Mouse (Mus musculus): Measurements from ENCODE around the gene Rab3a.

DNA sequence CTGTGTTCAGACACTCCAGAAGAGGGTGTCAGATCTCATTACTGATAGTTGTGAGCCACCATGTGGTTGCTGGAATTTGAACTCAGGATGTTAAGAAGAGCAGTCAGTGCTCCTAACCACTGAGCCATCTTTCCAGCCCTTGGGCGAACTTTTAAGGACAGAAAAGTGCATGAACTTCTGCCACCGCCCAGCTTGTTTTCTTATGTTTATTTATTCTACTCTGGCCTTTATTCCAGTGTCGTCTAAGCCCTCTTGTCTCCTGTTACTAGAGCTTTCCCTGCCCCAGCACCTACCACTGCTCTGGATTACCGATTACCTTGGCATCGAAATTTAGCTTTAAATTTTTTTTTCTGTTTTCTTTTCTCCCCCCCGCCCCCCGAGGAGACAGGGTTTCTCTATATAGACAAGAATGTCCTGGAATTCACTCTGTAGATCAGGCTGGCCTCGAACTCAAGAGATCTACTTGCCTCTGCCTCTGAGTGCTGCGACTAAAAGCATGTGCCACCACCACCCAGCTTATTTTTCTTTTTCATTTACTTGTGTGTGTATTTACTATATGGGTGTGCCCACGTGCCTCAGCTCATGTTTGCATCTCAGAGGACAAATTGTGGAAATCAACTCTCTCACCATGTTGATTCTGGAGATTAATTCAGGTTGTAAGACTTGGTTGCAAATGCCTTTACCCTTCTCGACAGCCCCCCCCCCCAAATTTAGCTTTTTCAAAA lies 48.5 kb downstream of the Rab3a start:
- TF ChIP-seq CTCF (IDR thresholded peaks at IDR 0.05), result no peak
- TF ChIP-seq EP300 (IDR thresholded peaks at IDR 0.05), result no peak
